Mouse (Mus musculus) erythroblast, adult 5-6 weeks (primary cell): ENCODE measurements around the gene Gjb6. TPM values are rescaled to one million over a fixed set of nuclear protein-coding genes. Genes with fewer than 3 reads are reported as not detected.

Experiments
- ATAC-seq: replicated peaks from 2 replicates; pipeline ENCODE4 v1.8.0; 2016; ENCODE audit warnings: moderate number of reproducible peaks, mild to moderate bottlenecking, moderate TSS enrichment, inconsistent platforms; ENCODE audit not compliant: poor library complexity, low FRiP score, severe bottlenecking
- total RNA-seq, 2 experiments: library from RNA; stranded (forward) in 1 of 2; stranded (reverse) in 1 of 2; fragments of 150-400 nt in 1 of 2; fragments of 200-764, 138-1000 nt in 1 of 2; gene quantifications; 2 replicates each; pipeline versions ENCODE4 v1.2.3 to v1.2.4; 2015 to 2017; ENCODE audit warnings: low replicate concordance in 2 of 2

Gene Gjb6
- total RNA-seq, 2 experiments from 2014 or later, result not detected

- no peak for ATAC-seq
Observed at GRCm38 (mm10) chr14:57090001-57090400, 43.4 kb downstream of the Gjb6 start.

- ATAC-seq, result no peak
Observed at GRCm38 (mm10) chr14:57089107-57089506, 44.3 kb downstream of the Gjb6 start.

GRCm38 (mm10) chr14:57084180-57084668, 49.2 kb downstream of the Gjb6 start:
- ATAC-seq, result no peak

DNA sequence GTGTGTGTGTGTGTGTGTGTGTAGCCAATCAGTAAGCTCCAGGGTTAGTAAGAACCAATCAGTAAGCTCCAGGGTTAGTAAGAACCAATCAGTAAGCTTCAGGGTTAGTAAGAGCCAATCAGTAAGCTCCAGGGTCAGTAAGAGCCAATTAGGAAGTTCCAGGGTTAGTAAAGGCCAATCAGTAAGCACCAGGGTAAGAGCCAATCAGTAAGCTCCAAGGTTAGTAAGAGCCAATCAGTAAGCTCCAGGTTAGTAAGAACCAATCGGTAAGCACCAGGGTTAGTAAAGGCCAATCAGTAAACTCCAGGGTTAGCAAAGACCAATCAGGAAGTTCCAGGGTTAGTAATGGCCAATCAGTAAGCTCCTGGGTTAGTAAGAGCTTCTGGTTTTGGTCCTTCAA, 50.5 kb downstream of the Gjb6 start:
- ATAC-seq, result no peak

DNA sequence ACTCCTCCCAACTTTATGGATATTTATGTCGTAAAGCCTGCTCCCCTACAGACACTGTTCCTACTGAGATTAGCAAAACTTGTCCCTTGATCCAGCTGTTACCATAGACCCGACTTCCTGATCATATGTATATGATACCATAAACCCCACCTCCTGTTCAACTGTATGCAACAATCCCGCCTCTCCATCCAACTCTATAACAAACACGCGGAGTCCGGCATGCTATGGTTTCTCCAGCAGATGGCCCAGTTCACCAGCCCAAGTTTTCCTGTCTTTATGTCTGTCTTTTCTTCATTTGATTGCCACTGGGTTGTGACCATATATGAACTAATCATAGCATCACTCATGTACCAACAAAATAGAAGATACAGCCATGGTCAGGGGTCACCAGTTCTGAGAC, 57.9 kb downstream of the Gjb6 start:
- ATAC-seq, result no peak

Other genes starting within 250 kb of the Gjb6 start
- gene Zmym2, start 247.0 kb downstream of the Gjb6 start, total RNA-seq (2015; ENCODE audit: low replicate concordance), result 32.3 and 39.5 TPM in 2 replicates
- gene Zmym2, start 247.0 kb downstream of the Gjb6 start, total RNA-seq (2017; ENCODE audit: low replicate concordance), result 14.5 and 22.0 TPM in 2 replicates
- gene Gja3, start 75.5 kb downstream of the Gjb6 start, total RNA-seq (2015; ENCODE audit: low replicate concordance), result not detected in 2 replicates
- 0.42 TPM in 1 of 2 replicates, not detected in the other for gene Gja3, start 75.5 kb downstream of the Gjb6 start, total RNA-seq (2017; ENCODE audit: low replicate concordance)
- not detected in 2 replicates for gene Gjb2, start 28.9 kb downstream of the Gjb6 start, total RNA-seq (2015; ENCODE audit: low replicate concordance)
- not detected in 2 replicates for gene Gjb2, start 28.9 kb downstream of the Gjb6 start, total RNA-seq (2017; ENCODE audit: low replicate concordance)
- gene Gm4491, start 17.7 kb downstream of the Gjb6 start, total RNA-seq (2015; ENCODE audit: low replicate concordance), result not detected in 2 replicates
- gene Gm4491, start 17.7 kb downstream of the Gjb6 start, total RNA-seq (2017; ENCODE audit: low replicate concordance), result not detected in 2 replicates